Mouse (Mus musculus): Measurements from ENCODE around the gene Gm11733. TPM values are rescaled to one million over a fixed set of nuclear protein-coding genes. Genes with fewer than 3 reads are reported as not detected.

Gene Gm11733
- not detected in 2 replicates for polyA plus RNA-seq (2012; rRNA removed)

DNA sequence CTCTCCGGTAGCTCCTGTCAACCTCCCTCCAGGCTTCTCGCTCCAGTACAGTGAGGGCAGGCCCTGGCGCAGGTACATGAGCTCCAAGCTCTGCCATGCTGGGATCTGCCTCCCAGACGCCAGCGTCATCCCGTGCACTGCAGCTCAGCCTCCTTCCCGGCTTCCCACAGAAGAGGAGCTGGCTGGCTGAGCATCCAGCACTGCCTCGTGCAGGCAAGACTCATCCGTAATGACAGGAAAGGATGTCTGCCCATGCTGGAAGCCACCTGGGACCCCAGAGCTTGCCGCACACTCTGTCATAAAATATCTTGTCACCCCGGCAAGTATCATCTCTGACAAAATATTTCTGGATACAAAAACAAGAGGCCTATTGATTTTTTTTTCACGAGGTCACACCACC is at the start of gene Gm11733:
Gm11733 (plus strand) TSS at position 171 of the 400 bp plus-strand sequence.
- no peak within 1 kb of the TSS for H3K4me3 ChIP-seq (ENCODE audit: extremely low read depth, insufficient read depth, insufficient read length)
- no peaks in the 10 kb centered on the region for H3K27me3 ChIP-seq (ENCODE audit: control insufficient read depth, insufficient read depth, low read length)
- WGBS, result 80% methylated on average over 12 of the region's 12 CpGs

GRCm38 (mm10) chr11:117436401-117437109 is 47.6 kb upstream of the Gm11733 start:
- DNase-seq (ENCODE audit: low read depth in 1 of 2, low spot score in 2 of 2), result no peak
- Histone ChIP-seq H3K4me1 (ENCODE audit: control insufficient read depth, insufficient read depth, insufficient read length) (no peaks in the 10 kb centered on the region), H3K4me3 (ENCODE audit: extremely low read depth, insufficient read depth, insufficient read length) (no peak overlapping the region), H3K27ac (ENCODE audit: insufficient read depth, low read length) (no peak overlapping the region), H3K27me3 (ENCODE audit: control insufficient read depth, insufficient read depth, low read length) (no peaks in the 10 kb centered on the region; the same call in 1 of the 2 replicates), H3K36me3 (ENCODE audit: control insufficient read depth, insufficient read depth, low read length) (no peaks in the 10 kb centered on the region)
- 32% methylated on average over 22 of the region's 22 CpGs for WGBS
- TF ChIP-seq POLR2A (IDR thresholded peaks at IDR 0.05; ENCODE audit: low read depth, low read length) (no peak), CTCF (IDR thresholded peaks at IDR 0.05; ENCODE audit: extremely low read depth, insufficient read depth, insufficient read length, insufficient replicate concordance) (no peak)

More for the DNA sequence above, at the start of gene Gm11733:
- TF ChIP-seq POLR2A (IDR thresholded peaks at IDR 0.05; ENCODE audit: low read depth, low read length) (no peak), CTCF (IDR thresholded peaks at IDR 0.05; ENCODE audit: extremely low read depth, insufficient read depth, insufficient read length, insufficient replicate concordance) (no peak)
- H3K4me1 ChIP-seq (ENCODE audit: control insufficient read depth, insufficient read depth, insufficient read length), result peaks cover 8% of the 10 kb centered on the region
- H3K27ac ChIP-seq (ENCODE audit: insufficient read depth, low read length), result no peak within 1 kb of the TSS
- DNase-seq (ENCODE audit: low read depth in 1 of 2, low spot score in 2 of 2), result no peak
- H3K36me3 ChIP-seq (ENCODE audit: control insufficient read depth, insufficient read depth, low read length), result no peaks in the 10 kb centered on the region

DNA sequence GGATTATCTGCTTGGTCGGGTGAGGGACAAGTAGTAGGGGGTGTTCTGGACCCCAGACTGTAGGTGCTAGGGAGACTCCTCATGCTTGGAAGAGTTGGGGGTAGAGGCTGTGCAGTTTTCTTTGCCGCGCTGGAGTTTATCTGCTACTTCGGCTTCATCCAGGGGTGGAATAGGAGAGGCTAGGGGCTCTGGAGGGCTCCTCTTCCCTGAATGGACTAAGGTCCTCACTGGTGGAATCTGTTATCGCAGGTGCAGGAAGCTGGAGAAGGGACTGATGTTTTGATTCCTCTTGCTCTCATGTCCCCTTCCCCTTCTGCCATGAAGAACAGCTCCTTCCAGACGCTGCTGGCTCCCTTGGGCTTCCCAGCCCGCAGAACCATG is 47.1 kb upstream of the Gm11733 start:
- Histone ChIP-seq H3K27me3 (ENCODE audit: control insufficient read depth, insufficient read depth, low read length) (no peaks in the 10 kb centered on the region; the same call in 1 of the 2 replicates), H3K4me3 (ENCODE audit: extremely low read depth, insufficient read depth, insufficient read length) (no peak overlapping the region), H3K36me3 (ENCODE audit: control insufficient read depth, insufficient read depth, low read length) (no peaks in the 10 kb centered on the region), H3K27ac (ENCODE audit: insufficient read depth, low read length) (no peak overlapping the region), H3K4me1 (ENCODE audit: control insufficient read depth, insufficient read depth, insufficient read length) (no peaks in the 10 kb centered on the region)
- WGBS, result 51% methylated on average over 7 of the region's 7 CpGs
- TF ChIP-seq CTCF (IDR thresholded peaks at IDR 0.05; ENCODE audit: extremely low read depth, insufficient read depth, insufficient read length, insufficient replicate concordance), result no peak
- no peak for TF ChIP-seq POLR2A (IDR thresholded peaks at IDR 0.05; ENCODE audit: low read depth, low read length)
- DNase-seq (ENCODE audit: low read depth in 1 of 2, low spot score in 2 of 2), result no peak

- H3K36me3 ChIP-seq (ENCODE audit: control insufficient read depth, insufficient read depth, low read length), result no peaks in the 10 kb centered on the region
- no peak for DNase-seq (ENCODE audit: low read depth in 1 of 2, low spot score in 2 of 2)
- TF ChIP-seq POLR2A (IDR thresholded peaks at IDR 0.05; ENCODE audit: low read depth, low read length) (no peak), CTCF (IDR thresholded peaks at IDR 0.05; ENCODE audit: extremely low read depth, insufficient read depth, insufficient read length, insufficient replicate concordance) (no peak)
- 60% methylated on average over 6 of the region's 6 CpGs for WGBS
- no peak overlapping the region for H3K27ac ChIP-seq (ENCODE audit: insufficient read depth, low read length)
- H3K27me3 ChIP-seq (ENCODE audit: control insufficient read depth, insufficient read depth, low read length), result no peaks in the 10 kb centered on the region; the same call in 1 of the 2 replicates
- H3K4me3 ChIP-seq (ENCODE audit: extremely low read depth, insufficient read depth, insufficient read length), result no peak overlapping the region
- H3K4me1 ChIP-seq (ENCODE audit: control insufficient read depth, insufficient read depth, insufficient read length), result no peaks in the 10 kb centered on the region
Observed at GRCm38 (mm10) chr11:117438363-117438762, 45.8 kb upstream of the Gm11733 start.

DNA sequence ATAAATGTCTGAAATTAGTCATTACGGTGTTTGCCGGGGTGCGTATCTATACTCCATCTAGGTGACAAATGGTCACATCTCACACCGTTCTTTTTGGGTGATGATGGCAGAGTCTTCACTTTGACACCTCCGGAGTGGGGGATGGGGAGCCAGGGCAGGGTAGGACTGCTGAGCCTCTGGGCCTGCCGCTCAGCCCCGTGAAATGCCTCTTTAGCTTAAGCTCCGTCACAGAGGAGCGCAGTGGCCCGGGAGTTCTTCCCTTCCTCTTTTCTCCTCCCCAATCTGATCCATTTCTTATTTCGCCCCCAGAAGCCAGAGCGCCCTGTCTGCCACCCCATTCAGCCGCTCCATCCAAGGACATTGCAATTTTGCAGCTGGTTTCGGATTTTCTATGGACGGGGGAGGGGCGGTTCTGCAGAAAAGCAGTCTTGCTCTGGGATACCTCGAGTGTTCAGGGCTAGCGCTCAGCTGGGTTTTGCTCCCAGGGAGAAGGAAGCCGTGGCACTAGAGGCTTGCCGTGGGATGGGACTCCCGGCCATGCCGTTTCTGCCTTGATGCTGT is 43.2 kb upstream of the Gm11733 start:
- H3K36me3 ChIP-seq (ENCODE audit: control insufficient read depth, insufficient read depth, low read length), result no peaks in the 10 kb centered on the region
- TF ChIP-seq POLR2A (IDR thresholded peaks at IDR 0.05; ENCODE audit: low read depth, low read length) (no peak), CTCF (IDR thresholded peaks at IDR 0.05; ENCODE audit: extremely low read depth, insufficient read depth, insufficient read length, insufficient replicate concordance) (no peak)
- H3K4me3 ChIP-seq (ENCODE audit: extremely low read depth, insufficient read depth, insufficient read length), result no peak overlapping the region
- H3K27ac ChIP-seq (ENCODE audit: insufficient read depth, low read length), result no peak overlapping the region
- no peaks in the 10 kb centered on the region; the same call in 1 of the 2 replicates for H3K27me3 ChIP-seq (ENCODE audit: control insufficient read depth, insufficient read depth, low read length)
- H3K4me1 ChIP-seq (ENCODE audit: control insufficient read depth, insufficient read depth, insufficient read length), result no peaks in the 10 kb centered on the region
- 24% methylated on average over 22 of the region's 22 CpGs for WGBS
- no peak for DNase-seq (ENCODE audit: low read depth in 1 of 2, low spot score in 2 of 2)

DNA sequence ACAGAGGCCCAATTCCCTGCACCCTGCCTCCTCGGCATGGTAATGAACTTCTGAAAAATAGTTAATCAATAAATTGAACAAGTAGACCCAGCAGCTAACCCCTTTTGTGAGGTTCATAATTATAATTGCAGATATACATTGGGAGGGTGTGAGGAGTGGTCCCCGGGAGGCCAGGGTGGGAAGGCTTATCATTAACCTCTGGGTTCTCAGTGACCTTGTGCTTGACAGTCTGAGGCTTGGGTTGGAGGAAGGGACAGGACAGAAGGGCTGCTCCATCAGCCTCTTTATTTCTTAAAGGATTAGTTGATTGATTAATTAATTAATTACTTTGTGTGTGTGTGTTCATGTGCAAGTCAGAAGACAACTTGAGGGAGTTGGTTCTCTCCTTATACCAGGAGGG is 40.1 kb upstream of the Gm11733 start:
- Histone ChIP-seq H3K27ac (ENCODE audit: insufficient read depth, low read length) (no peak overlapping the region), H3K27me3 (ENCODE audit: control insufficient read depth, insufficient read depth, low read length) (no peaks in the 10 kb centered on the region; the same call in 1 of the 2 replicates), H3K4me1 (ENCODE audit: control insufficient read depth, insufficient read depth, insufficient read length) (no peaks in the 10 kb centered on the region), H3K36me3 (ENCODE audit: control insufficient read depth, insufficient read depth, low read length) (no peaks in the 10 kb centered on the region), H3K4me3 (ENCODE audit: extremely low read depth, insufficient read depth, insufficient read length) (no peak overlapping the region)
- no peak for TF ChIP-seq CTCF (IDR thresholded peaks at IDR 0.05; ENCODE audit: extremely low read depth, insufficient read depth, insufficient read length, insufficient replicate concordance)
- TF ChIP-seq POLR2A (IDR thresholded peaks at IDR 0.05; ENCODE audit: low read depth, low read length), result no peak
- DNase-seq (ENCODE audit: low read depth in 1 of 2, low spot score in 2 of 2), result no peak
- 94% methylated on average over 2 of the region's 2 CpGs for WGBS

DNA sequence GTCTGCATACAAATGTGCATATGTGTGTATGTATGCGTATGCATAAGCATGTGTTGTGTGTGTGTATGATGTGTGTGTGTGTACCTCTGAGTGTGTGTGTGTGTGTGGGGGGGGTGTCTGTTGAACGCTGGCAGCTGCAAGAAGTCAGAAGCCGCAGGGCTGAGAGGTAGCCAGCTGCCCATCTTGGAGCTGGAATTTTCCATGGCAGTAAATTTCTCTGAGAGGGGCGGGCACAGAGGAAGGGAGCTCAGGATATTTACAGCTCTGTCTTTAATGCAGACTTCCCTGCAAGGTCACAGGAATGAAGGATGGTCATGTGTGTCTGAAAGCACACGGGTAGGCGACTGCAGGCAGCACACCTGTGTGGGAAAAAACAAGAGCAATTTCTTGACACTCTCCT is 38.5 kb upstream of the Gm11733 start:
- Histone ChIP-seq H3K4me3 (ENCODE audit: extremely low read depth, insufficient read depth, insufficient read length) (no peak overlapping the region), H3K36me3 (ENCODE audit: control insufficient read depth, insufficient read depth, low read length) (no peaks in the 10 kb centered on the region), H3K27me3 (ENCODE audit: control insufficient read depth, insufficient read depth, low read length) (no peaks in the 10 kb centered on the region; the same call in 1 of the 2 replicates), H3K4me1 (ENCODE audit: control insufficient read depth, insufficient read depth, insufficient read length) (no peaks in the 10 kb centered on the region), H3K27ac (ENCODE audit: insufficient read depth, low read length) (no peak overlapping the region)
- no peak for DNase-seq (ENCODE audit: low read depth in 1 of 2, low spot score in 2 of 2)
- TF ChIP-seq POLR2A (IDR thresholded peaks at IDR 0.05; ENCODE audit: low read depth, low read length), result no peak
- no peak for TF ChIP-seq CTCF (IDR thresholded peaks at IDR 0.05; ENCODE audit: extremely low read depth, insufficient read depth, insufficient read length, insufficient replicate concordance)
- 62% methylated on average over 6 of the region's 6 CpGs for WGBS

Data from spleen, adult 2 months (tissue).